Mouse (Mus musculus): ENCODE data around the gene Rer1.
"Not testable (repeated sequence)": the region's sequence is repeated elsewhere in the genome, so short reads cannot be mapped to it uniquely, and the experiment has no call there.

Rer1 gene

GRCm38 (mm10) chr4:155078808-155079207 is 7.4 kb downstream of the Rer1 start:
- intact Hi-C loops (cut with DNase I) = not testable (repeated sequence)

GRCm38 (mm10) chr4:155076677-155077076 is 9.5 kb downstream of the Rer1 start:
- intact Hi-C loops (cut with DNase I) = no loop called here

GRCm38 (mm10) chr4:155075813-155076212 is 10.4 kb downstream of the Rer1 start:
- intact Hi-C loops (cut with DNase I) = no loop called here

GRCm38 (mm10) chr4:155075137-155075536 is 11.0 kb downstream of the Rer1 start:
- intact Hi-C loops (cut with DNase I) = no loop called here

GRCm38 (mm10) chr4:155074418-155074817 is 11.8 kb downstream of the Rer1 start:
- intact Hi-C loops (cut with DNase I) = no loop called here

GRCm38 (mm10) chr4:155070921-155071320 is 15.3 kb downstream of the Rer1 start:
- intact Hi-C loops (cut with DNase I) = no loop called here

- intact Hi-C loops (cut with DNase I) = no loop called here
These were observed 16.0 kb downstream of the Rer1 start for GRCm38 (mm10) chr4:155070199-155070598.

- intact Hi-C loops (cut with DNase I) = no loop called here
These were observed 17.0 kb downstream of the Rer1 start for GRCm38 (mm10) chr4:155069191-155069590.

- intact Hi-C loops (cut with DNase I) = no loop called here
These were observed 17.7 kb downstream of the Rer1 start for GRCm38 (mm10) chr4:155068357-155068972.

GRCm38 (mm10) chr4:155066834-155067522 is 19.2 kb downstream of the Rer1 start, which contains the start of gene Pex10:
Pex10 (plus strand) TSS chr4:155067016.
- intact Hi-C loops (cut with DNase I) = no loop called here

GRCm38 (mm10) chr4:155065970-155066833 is 20.0 kb downstream of the Rer1 start:
- intact Hi-C loops (cut with DNase I) = loop anchor here (1.0 kb wide), 1 partner anchor 189 kb away; no protein-coding TSS in a partner anchor

- intact Hi-C loops (cut with DNase I) = loop anchor here (5.0 kb wide), 1 partner anchor 117 kb away; no protein-coding TSS in a partner anchor
These were observed 21.7 kb downstream of the Rer1 start for GRCm38 (mm10) chr4:155064474-155064873.

- intact Hi-C loops (cut with DNase I) = loop anchor here (5.0 kb wide), 1 partner anchor 117 kb away; no protein-coding TSS in a partner anchor
These were observed 22.3 kb downstream of the Rer1 start for GRCm38 (mm10) chr4:155063895-155064294.

- intact Hi-C loops (cut with DNase I) = loop anchor here (10.0 kb wide), 1 partner anchor 74 kb away; no protein-coding TSS in a partner anchor
These were observed 27.9 kb downstream of the Rer1 start for GRCm38 (mm10) chr4:155058325-155058724.

- intact Hi-C loops (cut with DNase I) = loop anchor here (10.0 kb wide), 1 partner anchor 72 kb away; no protein-coding TSS in a partner anchor
These were observed 29.5 kb downstream of the Rer1 start, which contains the start of gene Plch2 for GRCm38 (mm10) chr4:155056724-155057123. Plch2 (minus strand) TSS chr4:155056784.

GRCm38 (mm10) chr4:155050116-155050515 is 36.1 kb downstream of the Rer1 start:
- intact Hi-C loops (cut with DNase I) = loop anchor here (10.0 kb wide), 1 partner anchor 65 kb away; no protein-coding TSS in a partner anchor

GRCm38 (mm10) chr4:155046636-155047035 is 39.5 kb downstream of the Rer1 start:
- intact Hi-C loops (cut with DNase I) = loop anchor here (5.0 kb wide), 1 partner anchor 39 kb away; no protein-coding TSS in a partner anchor

- intact Hi-C loops (cut with DNase I) = no loop called here
These were observed 42.9 kb downstream of the Rer1 start for GRCm38 (mm10) chr4:155043289-155043625.

- intact Hi-C loops (cut with DNase I) = no loop called here
These were observed 43.4 kb downstream of the Rer1 start for GRCm38 (mm10) chr4:155042606-155043288.

GRCm38 (mm10) chr4:155040696-155041095 is 45.5 kb downstream of the Rer1 start:
- intact Hi-C loops (cut with DNase I) = no loop called here

GRCm38 (mm10) chr4:155040197-155040596 is 46.0 kb downstream of the Rer1 start:
- intact Hi-C loops (cut with DNase I) = no loop called here
